Mouse (Mus musculus): ENCODE measurements around the gene Stat2. TPM values are rescaled to one million over a fixed set of nuclear protein-coding genes. Genes with fewer than 3 reads are reported as not detected.

The Stat2 gene
- polyA plus RNA-seq, 1 experiment from 2014 or later: 9.5 TPM

GRCm38 (mm10) chr10:128231697-128232419 is 38.5 kb upstream of the Stat2 start, which contains the start of gene Timeless:
Timeless (plus strand) TSS chr10:128232065.
- Histone ChIP-seq H3K27ac (ENCODE audit: low read length) (peak within 1 kb of the TSS; percentile 95), H3K9ac (ENCODE audit: low read depth, low read length) (peak within 1 kb of the TSS; percentile 88), H3K4me3 (ENCODE audit: low read depth, low read length) (peak within 1 kb of the TSS; percentile 84), H3K4me1 (ENCODE audit: control insufficient read depth, low read depth, low read length) (peaks cover 34% of the 10 kb centered on the region), H3K4me2 (ENCODE audit: low read depth, low read length) (peak within 1 kb of the TSS; percentile 89), H3K9me3 (replicated peaks; ENCODE audit: control insufficient read depth, low read length) (no peaks in the 10 kb centered on the region), H3K27me3 (ENCODE audit: control insufficient read depth, insufficient read depth, low read depth, low read length) (no peaks in the 10 kb centered on the region), H3K36me3 (ENCODE audit: control insufficient read depth, insufficient read depth) (no peaks in the 10 kb centered on the region)
- WGBS (ENCODE audit: insufficient replicate concordance): under 1% methylated on average over 58 of the region's 58 CpGs
- ATAC-seq (ENCODE audit: low read depth): peak; percentile 90

- Histone ChIP-seq H3K36me3 (ENCODE audit: control insufficient read depth, insufficient read depth) (no peaks in the 10 kb centered on the region), H3K4me3 (ENCODE audit: low read depth, low read length) (peak overlapping the region; percentile 84), H3K4me2 (ENCODE audit: low read depth, low read length) (peak overlapping the region; percentile 89), H3K9ac (ENCODE audit: low read depth, low read length) (peak overlapping the region; percentile 88), H3K27ac (ENCODE audit: low read length) (peak overlapping the region; percentile 95), H3K9me3 (replicated peaks; ENCODE audit: control insufficient read depth, low read length) (no peaks in the 10 kb centered on the region), H3K4me1 (ENCODE audit: control insufficient read depth, low read depth, low read length) (peaks cover 33% of the 10 kb centered on the region), H3K27me3 (ENCODE audit: control insufficient read depth, insufficient read depth, low read depth, low read length) (no peaks in the 10 kb centered on the region)
- ATAC-seq (ENCODE audit: low read depth): peak; percentile 32
- WGBS (ENCODE audit: insufficient replicate concordance): under 1% methylated on average over 14 of the region's 14 CpGs
Observed at GRCm38 (mm10) chr10:128232420-128232985, 37.9 kb upstream of the Stat2 start.

- Histone ChIP-seq H3K4me3 (ENCODE audit: low read depth, low read length) (no peak overlapping the region), H3K27me3 (ENCODE audit: control insufficient read depth, insufficient read depth, low read depth, low read length) (no peaks in the 10 kb centered on the region), H3K4me1 (ENCODE audit: control insufficient read depth, low read depth, low read length) (peaks cover 19% of the 10 kb centered on the region), H3K27ac (ENCODE audit: low read length) (no peak overlapping the region), H3K9me3 (replicated peaks; ENCODE audit: control insufficient read depth, low read length) (no peaks in the 10 kb centered on the region), H3K9ac (ENCODE audit: low read depth, low read length) (no peak overlapping the region), H3K4me2 (ENCODE audit: low read depth, low read length) (no peak overlapping the region), H3K36me3 (ENCODE audit: control insufficient read depth, insufficient read depth) (peaks cover 13% of the 10 kb centered on the region)
- 67% methylated on average over 4 of the region's 4 CpGs for WGBS (ENCODE audit: insufficient replicate concordance)
- no peak for ATAC-seq (ENCODE audit: low read depth)
Observed at GRCm38 (mm10) chr10:128236321-128236720, 34.0 kb upstream of the Stat2 start.

DNA sequence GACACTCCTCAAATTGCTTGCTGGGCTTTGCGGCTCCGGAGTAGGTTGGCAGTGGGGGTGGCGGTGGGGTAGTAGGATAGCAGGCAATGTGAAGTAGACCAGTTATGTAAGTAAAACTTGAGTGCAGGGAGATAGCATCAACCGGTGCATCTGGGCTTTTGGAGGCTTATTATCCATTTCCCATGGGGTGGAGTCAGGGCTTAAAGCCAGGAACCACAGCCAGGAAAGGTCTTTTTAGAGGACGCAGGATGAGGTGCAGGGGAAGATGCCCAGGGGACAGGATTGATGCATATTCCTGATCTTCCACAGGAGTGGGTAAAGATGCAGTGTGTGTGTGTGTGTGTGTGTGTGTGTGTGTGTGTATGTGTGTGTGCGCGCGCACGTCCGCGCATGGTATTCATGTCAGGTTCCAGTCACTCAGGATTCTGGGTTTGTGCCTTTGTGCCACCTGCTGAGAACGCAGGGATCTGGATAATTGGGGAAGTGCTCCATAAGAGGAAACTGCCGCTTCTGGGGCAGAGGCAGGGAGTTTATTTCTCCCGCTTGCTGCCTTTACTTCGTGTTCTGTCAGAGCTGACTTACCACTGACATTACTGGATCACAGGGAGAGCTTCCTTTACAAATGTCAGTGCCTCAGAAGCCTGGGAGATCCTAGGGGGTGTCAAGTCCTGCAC is 32.4 kb upstream of the Stat2 start:
- WGBS (ENCODE audit: insufficient replicate concordance): 75% methylated on average over 15 of the region's 15 CpGs
- ATAC-seq (ENCODE audit: low read depth): no peak
- peaks cover 23% of the 10 kb centered on the region for H3K36me3 ChIP-seq (ENCODE audit: control insufficient read depth, insufficient read depth)
- no peak overlapping the region for H3K4me3 ChIP-seq (ENCODE audit: low read depth, low read length)
- no peak overlapping the region for H3K4me2 ChIP-seq (ENCODE audit: low read depth, low read length)
- no peaks in the 10 kb centered on the region for H3K9me3 ChIP-seq (replicated peaks; ENCODE audit: control insufficient read depth, low read length)
- no peak overlapping the region; the same call in 1 of the 2 replicates for H3K27ac ChIP-seq (ENCODE audit: low read length)
- H3K4me1 ChIP-seq (ENCODE audit: control insufficient read depth, low read depth, low read length): peaks cover 17% of the 10 kb centered on the region
- H3K9ac ChIP-seq (ENCODE audit: low read depth, low read length): no peak overlapping the region
- no peaks in the 10 kb centered on the region for H3K27me3 ChIP-seq (ENCODE audit: control insufficient read depth, insufficient read depth, low read depth, low read length)

GRCm38 (mm10) chr10:128239140-128239539 is 31.2 kb upstream of the Stat2 start:
- peaks cover 33% of the 10 kb centered on the region for H3K36me3 ChIP-seq (ENCODE audit: control insufficient read depth, insufficient read depth)
- H3K9ac ChIP-seq (ENCODE audit: low read depth, low read length): no peak overlapping the region
- peaks cover 10% of the 10 kb centered on the region for H3K4me1 ChIP-seq (ENCODE audit: control insufficient read depth, low read depth, low read length)
- WGBS (ENCODE audit: insufficient replicate concordance): 72% methylated on average over 4 of the region's 4 CpGs
- H3K4me2 ChIP-seq (ENCODE audit: low read depth, low read length): no peak overlapping the region
- H3K27ac ChIP-seq (ENCODE audit: low read length): no peak overlapping the region
- H3K27me3 ChIP-seq (ENCODE audit: control insufficient read depth, insufficient read depth, low read depth, low read length): no peaks in the 10 kb centered on the region
- no peak overlapping the region for H3K4me3 ChIP-seq (ENCODE audit: low read depth, low read length)
- no peaks in the 10 kb centered on the region for H3K9me3 ChIP-seq (replicated peaks; ENCODE audit: control insufficient read depth, low read length)
- ATAC-seq (ENCODE audit: low read depth): no peak

DNA sequence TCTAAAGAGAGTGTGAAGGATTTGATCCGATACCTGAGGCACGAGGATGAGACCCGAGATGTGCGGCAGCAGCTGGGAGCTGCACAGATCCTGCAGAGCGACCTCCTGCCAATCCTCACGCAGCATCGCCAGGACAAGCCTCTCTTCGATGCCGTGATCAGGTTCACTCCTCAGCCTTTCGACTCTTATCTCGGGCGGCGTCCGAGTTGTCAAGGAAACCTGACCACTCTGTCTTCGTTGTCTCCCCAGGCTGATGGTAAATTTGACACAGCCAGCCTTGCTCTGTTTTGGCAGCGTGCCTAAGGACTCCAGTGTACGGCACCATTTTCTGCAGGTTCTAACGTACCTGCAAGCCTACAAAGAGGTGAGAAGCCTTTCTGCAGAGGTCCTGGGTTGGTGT is 30.2 kb upstream of the Stat2 start:
- no peak for ATAC-seq (ENCODE audit: low read depth)
- Histone ChIP-seq H3K9me3 (replicated peaks; ENCODE audit: control insufficient read depth, low read length) (no peaks in the 10 kb centered on the region), H3K9ac (ENCODE audit: low read depth, low read length) (no peak overlapping the region), H3K36me3 (ENCODE audit: control insufficient read depth, insufficient read depth) (peaks cover 41% of the 10 kb centered on the region), H3K4me2 (ENCODE audit: low read depth, low read length) (no peak overlapping the region), H3K4me1 (ENCODE audit: control insufficient read depth, low read depth, low read length) (peaks cover 9% of the 10 kb centered on the region), H3K27me3 (ENCODE audit: control insufficient read depth, insufficient read depth, low read depth, low read length) (no peaks in the 10 kb centered on the region), H3K27ac (ENCODE audit: low read length) (no peak overlapping the region), H3K4me3 (ENCODE audit: low read depth, low read length) (no peak overlapping the region)
- WGBS (ENCODE audit: insufficient replicate concordance): 44% methylated on average over 18 of the region's 18 CpGs

DNA sequence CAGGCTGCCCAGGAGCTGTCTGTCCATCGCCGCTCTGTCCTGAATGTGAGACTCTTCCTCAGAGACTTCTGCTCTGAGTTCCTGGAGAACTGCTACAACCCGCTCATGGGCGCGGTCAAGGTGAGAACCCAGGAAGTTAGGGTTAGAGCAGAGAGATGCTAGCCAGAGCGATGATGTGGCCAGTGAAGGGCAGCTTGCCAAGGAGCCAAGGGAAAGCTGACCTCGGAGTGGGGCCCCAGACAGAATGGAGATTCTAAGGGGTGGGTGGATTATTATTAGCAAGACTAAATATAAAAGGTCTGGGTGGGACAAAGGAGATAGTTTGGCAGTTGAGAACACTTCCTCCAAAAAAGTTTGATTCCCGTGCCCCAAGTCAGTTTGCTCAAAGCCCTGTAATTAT is 27.1 kb upstream of the Stat2 start:
- Histone ChIP-seq H3K4me2 (ENCODE audit: low read depth, low read length) (no peak overlapping the region), H3K9ac (ENCODE audit: low read depth, low read length) (no peak overlapping the region), H3K27me3 (ENCODE audit: control insufficient read depth, insufficient read depth, low read depth, low read length) (no peaks in the 10 kb centered on the region), H3K4me1 (ENCODE audit: control insufficient read depth, low read depth, low read length) (peaks cover 4% of the 10 kb centered on the region), H3K9me3 (replicated peaks; ENCODE audit: control insufficient read depth, low read length) (no peaks in the 10 kb centered on the region), H3K4me3 (ENCODE audit: low read depth, low read length) (no peak overlapping the region), H3K27ac (ENCODE audit: low read length) (no peak overlapping the region), H3K36me3 (ENCODE audit: control insufficient read depth, insufficient read depth) (peaks cover 63% of the 10 kb centered on the region)
- ATAC-seq (ENCODE audit: low read depth): no peak
- WGBS (ENCODE audit: insufficient replicate concordance): 90% methylated on average over 8 of the region's 8 CpGs

- Histone ChIP-seq H3K4me2 (ENCODE audit: low read depth, low read length) (no peak overlapping the region), H3K9me3 (replicated peaks; ENCODE audit: control insufficient read depth, low read length) (no peaks in the 10 kb centered on the region), H3K4me3 (ENCODE audit: low read depth, low read length) (no peak overlapping the region), H3K4me1 (ENCODE audit: control insufficient read depth, low read depth, low read length) (peaks cover 4% of the 10 kb centered on the region; the same call in 1 of the 2 replicates), H3K27me3 (ENCODE audit: control insufficient read depth, insufficient read depth, low read depth, low read length) (no peaks in the 10 kb centered on the region), H3K27ac (ENCODE audit: low read length) (no peak overlapping the region), H3K9ac (ENCODE audit: low read depth, low read length) (no peak overlapping the region), H3K36me3 (ENCODE audit: control insufficient read depth, insufficient read depth) (peaks cover 66% of the 10 kb centered on the region)
- WGBS (ENCODE audit: insufficient replicate concordance): 89% methylated on average over 15 of the region's 15 CpGs
- no peak for ATAC-seq (ENCODE audit: low read depth)
Observed at GRCm38 (mm10) chr10:128244121-128244520, 26.2 kb upstream of the Stat2 start.

Data from liver, embryonic 16.5 days (tissue).